In the genomic region with DNA sequence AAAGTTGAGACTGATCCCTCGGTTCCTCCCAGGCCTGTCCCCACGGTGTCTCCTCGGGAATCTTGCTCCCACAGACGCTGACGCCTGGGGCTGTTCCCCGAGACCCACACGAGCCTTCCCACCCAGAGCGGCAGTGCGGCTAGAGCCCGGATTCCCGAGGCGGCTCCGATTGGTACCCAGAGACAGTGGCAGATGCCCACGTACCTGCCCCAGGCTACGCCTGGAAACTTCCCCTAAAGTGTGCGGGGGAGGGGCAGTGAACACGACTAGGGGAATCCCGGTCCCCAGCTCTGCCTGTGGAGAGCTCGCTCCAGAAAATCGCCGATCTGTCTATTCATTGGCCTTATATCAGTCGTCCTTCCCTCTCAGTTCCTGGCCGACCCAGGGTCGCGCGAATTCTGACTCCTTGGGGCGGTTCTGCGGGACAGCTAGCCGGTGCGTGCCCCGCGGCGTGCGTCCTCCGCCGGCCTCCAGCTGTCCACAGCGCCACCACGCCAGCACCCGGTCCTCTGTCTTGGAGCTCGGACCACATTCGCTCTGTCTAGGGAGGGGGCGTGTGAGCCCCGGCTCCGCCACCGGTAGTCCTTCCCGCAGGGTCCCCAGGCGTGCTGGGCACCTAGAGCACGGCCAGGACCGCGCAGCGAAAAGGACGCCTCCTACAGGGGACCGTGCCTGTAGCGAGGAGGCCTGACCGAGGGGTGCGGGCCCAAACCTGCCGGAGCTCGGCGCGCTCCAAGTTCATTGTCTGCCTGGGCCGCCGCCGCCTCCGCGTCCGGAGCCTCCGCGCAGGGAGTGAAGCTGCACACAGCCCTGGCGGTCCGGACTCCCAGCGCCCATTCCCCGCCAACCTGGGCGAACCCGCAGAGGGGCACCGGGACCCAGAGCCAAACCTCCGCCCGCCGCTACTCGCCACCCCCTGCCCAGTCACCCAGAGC, we compare ENCODE assay signal across 8 mouse cellular contexts. TPM values are rescaled to one million over a fixed set of nuclear protein-coding genes. Genes with fewer than 3 reads are reported as not detected.
A peak's percentile ranks its signal among the peaks of the same experiment; 100 is the strongest.
DNase-seq lines count a peak whose midpoint lies in the region; ATAC-seq lines count a peak whose summit lies in the region.

No protein-coding gene starts in this region.

- ATAC-seq in inflammation-experienced regulatory T-cells, adult 6 months, result peak; percentile 73
- ATAC-seq in megakaryocyte-erythroid progenitor cell, adult 5-6 weeks (replicated peaks; ENCODE audit: low FRiP score, low TSS enrichment, poor library complexity, severe bottlenecking), result peak; percentile 43

- peak; percentile 51 for DNase-seq in adrenal gland, adult 8-10 months
- DNase-seq in embryo, embryonic 10 days (ENCODE audit: low spot score), result peak; percentile 73
- DNase-seq in gastrocnemius, postnatal 25 days, result peak; percentile 57
- peak; percentile 70 to 80 for DNase-seq in left cerebral cortex, postnatal 36 days (ENCODE audit: low spot score in 2 of 2)
- peak; percentile 72 for DNase-seq in right cerebral cortex, postnatal 25 days
- DNase-seq in urinary bladder, postnatal 4 days (ENCODE audit: low spot score in 2 of 2), result peak; percentile 66 to 73

- intact Hi-C loops in left cerebral cortex, postnatal 36 days (cut with DNase I), result loop anchor here (5.0 kb wide), 5 partner anchors 56 to 236 kb away; no protein-coding TSS in a partner anchor

RNA-seq across cellular contexts. Expression of gene Chst15, which starts 0.7 kb away (rescaled TPM):
- 10 to 100 TPM; 43.2 to 63.6 (median 51.2) TPM for total RNA-seq in adrenal gland, adult 8-10 months (2022)
- total RNA-seq in gastrocnemius, postnatal 25 days (2021), result 1 to 10 TPM; 2.7 to 4.5 TPM
- polyA plus RNA-seq in inflammation-experienced regulatory T-cells, adult 6 months (2017; shearing (Covaris generic)), result 1 to 10 TPM in 2 of 3 experiments, under 1 TPM in 1; 0.88 to 6.2 (median 4.8) TPM
- total RNA-seq in left cerebral cortex, postnatal 36 days (2021), result 10 to 100 TPM; 38.1 to 49.1 TPM
- total RNA-seq in megakaryocyte-erythroid progenitor cell, adult 5-6 weeks (2014; fragmentation: Nextera tagmentation), result 16.0 and 18.4 TPM in 2 replicates
- total RNA-seq in megakaryocyte-erythroid progenitor cell, adult 5-6 weeks (2017), result 11.0 and 13.8 TPM in 2 replicates

Comparison
In these comparisons a context has a peak if more than half of its experiments do, and no peak if none do; other contexts are left out.
1. Peak in every context shown above with its lines: DNase-seq and ATAC-seq.